Mouse (Mus musculus) hindbrain, embryonic 11.5 days (tissue): ENCODE data around the gene Ttll5. TPM values are rescaled to one million over a fixed set of nuclear protein-coding genes. Genes with fewer than 3 reads are reported as not detected.

Experiments
- ATAC-seq: fragments of 200-750 bp; cut with Nextera tagmentation; 2 replicates; pipeline ENCODE4 v1.8.0; 2017; ENCODE audit warnings: mild to moderate bottlenecking, moderate TSS enrichment, moderate library complexity; ENCODE audit not compliant: low FRiP score
- DNase-seq: peaks from one replicate; pipeline ENCODE4 v3.0.0-alpha.2; 2015; ENCODE audit warnings: low spot score
- H3K27ac ChIP-seq: fragments of 300-500 bp; sonication (generic); 2 replicates; pipeline ENCODE4 v1.5.1; 2014; ENCODE audit warnings: mild to moderate bottlenecking, low read depth, low read length
- H3K27me3 ChIP-seq: fragments of 300-500 bp; sonication (generic); 2 replicates; pipeline ENCODE4 v1.6.1; 2014; ENCODE audit warnings: mild to moderate bottlenecking, low read length, moderate library complexity, mixed read lengths; ENCODE audit not compliant: control insufficient read depth, insufficient read depth
- H3K36me3 ChIP-seq: fragments of 300-500 bp; sonication (generic); 2 replicates; pipeline ENCODE4 v1.6.1; 2014; ENCODE audit warnings: mild to moderate bottlenecking, low read length, moderate library complexity, mixed read lengths; ENCODE audit not compliant: control insufficient read depth, insufficient read depth
- H3K4me1 ChIP-seq: fragments of 300-500 bp; sonication (generic); replicated peaks from 2 replicates; pipeline ENCODE4 v1.6.1; 2014; ENCODE audit warnings: low read length, mixed read lengths; ENCODE audit not compliant: control insufficient read depth, insufficient read depth
- H3K4me2 ChIP-seq: fragments of 300-500 bp; sonication (generic); replicated peaks from 2 replicates; pipeline ENCODE4 v1.6.1; 2014; ENCODE audit warnings: mild to moderate bottlenecking, low read depth, low read length
- H3K4me3 ChIP-seq: fragments of 300-500 bp; sonication (generic); 2 replicates; pipeline ENCODE4 v1.5.1; 2014; ENCODE audit warnings: low read depth, low read length
- H3K9ac ChIP-seq: fragments of 300-500 bp; sonication (generic); 2 replicates; pipeline ENCODE4 v1.6.1; 2014; ENCODE audit warnings: low read depth, low read length
- H3K9me3 ChIP-seq: fragments of 300-500 bp; sonication (generic); 2 replicates; pipeline ENCODE4 v1.6.1; 2016; ENCODE audit warnings: low read length; ENCODE audit not compliant: control insufficient read depth
- WGBS: fragments of 180-500 bp; shearing (Covaris S2); extraction: QIAGEN DNeasy Blood & Tissue Kit; methylation state at CpG from one replicate; pipeline ENCODE4 v1.1.7; 2014; 5-methylcytosine and 5-hydroxymethylcytosine counted together
- polyA plus RNA-seq: library from polyadenylated mRNA; unstranded; fragments of >200 nt; fragmentation: Nextera tagmentation; extraction: Ambion mirVana; gene quantifications from 2 replicates; pipeline ENCODE4 v1.2.1, GENCODE M21; 2014

The Ttll5 gene
- polyA plus RNA-seq, 1 experiment from 2014 or later, result 25.6 TPM

DNA sequence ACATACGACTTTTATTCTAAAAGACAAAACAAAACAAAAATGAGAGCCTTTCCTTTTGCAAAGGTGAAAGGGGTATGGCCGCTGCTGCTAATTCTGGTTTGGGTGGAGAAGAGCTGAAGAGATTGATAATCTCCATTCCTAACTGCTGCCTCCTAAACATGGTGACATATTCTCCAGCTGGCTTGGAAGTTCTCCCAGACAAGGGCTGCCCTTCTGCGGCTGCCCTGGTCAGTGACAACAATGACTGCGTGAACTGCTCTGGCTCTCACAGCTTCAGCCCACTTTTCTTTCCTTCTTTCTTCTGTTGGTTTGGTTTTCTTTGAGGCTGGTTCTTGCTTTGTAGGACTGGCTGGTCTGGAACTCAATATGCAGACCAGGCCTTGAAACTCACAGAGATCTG lies 163.7 kb downstream of the Ttll5 start:
- Histone ChIP-seq H3K36me3 (no peaks in the 10 kb centered on the region), H3K4me2 (no peak overlapping the region), H3K9ac (no peak overlapping the region), H3K4me3 (no peak overlapping the region), H3K27ac (no peak overlapping the region), H3K27me3 (no peaks in the 10 kb centered on the region), H3K4me1 (no peaks in the 10 kb centered on the region), H3K9me3 (no peaks in the 10 kb centered on the region)
- WGBS, result 95% methylated on average over 4 of the region's 4 CpGs
- no peak for ATAC-seq
- no peak for DNase-seq

DNA sequence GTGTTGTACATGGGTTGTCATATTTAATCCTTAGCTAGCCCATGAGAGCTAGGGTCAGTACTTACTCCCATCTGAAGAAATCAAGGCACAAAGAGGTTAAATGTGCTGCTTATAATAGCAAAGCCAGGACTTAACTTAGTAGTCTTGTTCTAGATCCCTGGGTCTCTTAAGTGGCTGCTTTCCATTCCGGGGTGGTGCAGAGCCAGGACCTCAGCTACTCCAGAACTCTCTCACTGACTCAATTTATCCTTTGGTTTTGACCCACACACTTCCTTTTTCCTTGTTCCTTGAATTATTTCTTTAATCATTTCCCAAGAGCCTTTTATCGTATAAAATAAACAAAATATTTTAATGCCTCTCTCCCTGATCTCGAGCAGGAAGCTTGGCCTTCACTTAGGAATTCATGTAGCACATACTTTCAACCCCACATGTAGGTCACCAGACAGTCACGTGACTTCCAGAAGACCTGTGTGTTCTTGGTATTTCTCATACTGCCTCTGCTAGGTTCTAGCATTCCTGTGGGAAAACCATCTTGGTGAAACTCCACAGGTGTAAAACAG lies 164.4 kb downstream of the Ttll5 start:
- no peak overlapping the region for H3K27ac ChIP-seq
- no peak overlapping the region for H3K9ac ChIP-seq
- H3K4me2 ChIP-seq, result no peak overlapping the region
- no peak for ATAC-seq
- H3K4me1 ChIP-seq, result no peaks in the 10 kb centered on the region
- no peaks in the 10 kb centered on the region for H3K36me3 ChIP-seq
- DNase-seq, result no peak
- no peaks in the 10 kb centered on the region for H3K27me3 ChIP-seq
- no peak overlapping the region for H3K4me3 ChIP-seq
- H3K9me3 ChIP-seq, result no peaks in the 10 kb centered on the region
- 93% methylated on average over 4 of the region's 4 CpGs for WGBS

DNA sequence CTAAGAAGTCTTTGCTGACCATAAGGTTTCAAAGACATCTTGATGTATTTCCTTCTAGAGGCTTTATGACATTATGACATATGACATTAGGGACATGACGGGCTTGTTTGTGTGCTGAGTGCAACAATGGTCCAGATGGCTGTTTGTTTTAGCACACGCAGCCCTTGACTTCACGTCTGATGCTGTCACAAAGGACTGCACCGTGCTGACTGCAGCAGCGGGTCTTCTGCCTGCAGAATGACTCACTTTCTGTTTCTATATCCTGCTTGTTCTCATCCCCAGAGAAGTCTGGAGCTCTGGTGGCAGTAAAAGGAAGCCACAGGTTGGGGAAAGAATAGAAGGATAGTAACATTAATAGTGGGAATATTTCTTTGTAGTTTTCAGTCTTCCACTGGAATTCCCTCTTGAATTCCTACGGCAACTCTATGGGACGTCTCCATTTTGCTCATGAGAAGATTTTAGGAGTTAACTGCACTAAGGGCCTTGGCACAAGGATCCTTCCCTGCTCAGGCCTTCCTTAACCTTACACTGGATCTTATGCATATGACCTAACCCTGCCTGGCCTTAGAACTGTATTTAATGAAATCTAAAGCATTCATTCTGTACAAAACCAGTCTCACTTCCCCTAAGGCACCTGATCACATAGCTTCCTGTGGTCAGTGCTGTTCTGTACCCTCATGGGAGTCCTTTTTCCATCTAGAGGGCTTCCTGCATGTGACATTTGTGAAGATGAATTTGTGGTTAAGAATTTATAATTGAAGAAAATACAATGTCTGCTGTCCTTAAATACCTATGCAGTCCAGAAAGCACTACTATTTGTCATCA lies 167.8 kb downstream of the Ttll5 start:
- H3K4me3 ChIP-seq, result no peak overlapping the region
- no peaks in the 10 kb centered on the region for H3K4me1 ChIP-seq
- WGBS, result 61% methylated on average over 7 of the region's 7 CpGs
- no peaks in the 10 kb centered on the region for H3K36me3 ChIP-seq
- no peak overlapping the region for H3K9ac ChIP-seq
- ATAC-seq (no peak), DNase-seq (peak; percentile 6)
- H3K9me3 ChIP-seq, result no peaks in the 10 kb centered on the region
- H3K4me2 ChIP-seq, result no peak overlapping the region
- no peaks in the 10 kb centered on the region for H3K27me3 ChIP-seq
- no peak overlapping the region for H3K27ac ChIP-seq

DNA sequence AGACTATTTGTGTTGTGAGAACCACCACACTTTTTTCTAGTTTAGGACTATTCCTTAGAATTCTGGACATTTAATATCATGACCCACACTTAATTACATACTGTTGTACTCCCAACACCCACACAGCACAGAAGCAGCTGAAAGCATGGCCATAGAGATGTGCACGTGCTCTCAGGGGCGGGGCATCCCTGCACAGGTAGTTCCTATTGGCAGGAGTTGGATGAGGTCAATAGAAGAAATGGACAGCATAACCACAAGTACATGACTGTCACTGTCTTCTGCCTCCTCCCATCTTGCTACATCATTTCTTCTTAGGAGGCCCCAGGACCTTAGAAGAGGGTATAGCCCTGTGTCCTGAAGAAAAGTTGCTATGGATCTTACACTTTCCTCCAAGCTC lies 168.4 kb downstream of the Ttll5 start:
- Histone ChIP-seq H3K36me3 (no peaks in the 10 kb centered on the region), H3K27ac (no peak overlapping the region), H3K27me3 (no peaks in the 10 kb centered on the region), H3K4me3 (no peak overlapping the region), H3K4me1 (no peaks in the 10 kb centered on the region), H3K9me3 (no peaks in the 10 kb centered on the region), H3K9ac (no peak overlapping the region), H3K4me2 (no peak overlapping the region)
- 85% methylated on average over 2 of the region's 2 CpGs for WGBS
- ATAC-seq (no peak), DNase-seq (no peak)

DNA sequence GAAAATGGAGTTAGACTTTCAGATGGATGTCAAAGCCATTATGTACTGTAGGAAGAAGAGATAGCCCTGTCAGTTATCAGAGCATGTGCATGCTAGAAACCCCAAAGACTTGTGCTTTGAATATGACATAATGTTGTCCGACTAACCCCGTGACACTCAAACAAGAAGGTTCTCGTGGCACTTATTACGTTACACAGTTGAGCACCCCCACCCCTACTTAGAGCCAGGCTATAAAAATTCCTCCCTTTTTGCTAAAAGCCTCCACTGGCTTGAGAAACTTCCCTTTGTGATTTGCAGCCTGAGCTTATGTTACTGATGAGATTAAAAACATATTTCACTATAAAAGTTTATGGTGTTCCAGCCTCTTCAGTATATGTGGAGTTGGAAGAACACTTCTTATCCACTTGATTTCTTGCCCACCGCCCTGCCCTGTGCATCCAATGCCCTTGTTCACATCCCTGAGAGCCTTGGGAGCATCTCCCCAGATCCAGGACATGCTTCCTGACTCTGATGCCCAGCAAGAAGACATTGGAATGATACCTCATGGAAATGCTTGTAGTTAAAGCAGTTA lies 169.4 kb downstream of the Ttll5 start:
- Histone ChIP-seq H3K4me1 (no peaks in the 10 kb centered on the region), H3K9ac (no peak overlapping the region), H3K27ac (no peak overlapping the region), H3K4me2 (no peak overlapping the region), H3K4me3 (no peak overlapping the region), H3K36me3 (no peaks in the 10 kb centered on the region), H3K9me3 (no peaks in the 10 kb centered on the region), H3K27me3 (no peaks in the 10 kb centered on the region)
- 89% methylated on average over 5 of the region's 5 CpGs for WGBS
- ATAC-seq (no peak), DNase-seq (no peak)

DNA sequence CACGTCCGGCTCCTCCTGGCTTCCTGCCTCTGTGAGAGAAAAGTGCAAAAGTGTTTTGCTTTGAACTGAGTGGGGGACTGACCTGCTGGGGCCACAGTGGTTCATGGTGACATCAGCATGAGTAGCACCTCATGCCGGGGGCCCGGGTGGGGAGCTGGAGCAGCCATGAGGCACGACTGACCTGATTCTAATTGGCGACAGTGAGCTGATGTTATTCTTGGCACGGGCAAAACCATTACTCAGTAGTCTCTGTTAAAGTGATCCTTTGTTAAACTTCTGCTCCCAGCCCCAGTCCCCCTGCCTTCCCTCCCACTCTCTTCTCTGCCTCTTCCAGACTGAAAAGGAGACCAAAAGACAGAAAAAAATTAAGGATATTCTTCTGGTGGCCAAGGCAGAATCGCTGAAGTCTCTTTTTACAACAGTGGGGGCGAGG lies 176.2 kb downstream of the Ttll5 start:
- Histone ChIP-seq H3K4me2 (no peak overlapping the region), H3K4me1 (no peaks in the 10 kb centered on the region), H3K9ac (no peak overlapping the region), H3K9me3 (no peaks in the 10 kb centered on the region), H3K27ac (no peak overlapping the region), H3K27me3 (no peaks in the 10 kb centered on the region), H3K4me3 (no peak overlapping the region), H3K36me3 (no peaks in the 10 kb centered on the region)
- DNase-seq (peak; percentile 22), ATAC-seq (no peak)
- WGBS, result 48% methylated on average over 9 of the region's 9 CpGs

DNA sequence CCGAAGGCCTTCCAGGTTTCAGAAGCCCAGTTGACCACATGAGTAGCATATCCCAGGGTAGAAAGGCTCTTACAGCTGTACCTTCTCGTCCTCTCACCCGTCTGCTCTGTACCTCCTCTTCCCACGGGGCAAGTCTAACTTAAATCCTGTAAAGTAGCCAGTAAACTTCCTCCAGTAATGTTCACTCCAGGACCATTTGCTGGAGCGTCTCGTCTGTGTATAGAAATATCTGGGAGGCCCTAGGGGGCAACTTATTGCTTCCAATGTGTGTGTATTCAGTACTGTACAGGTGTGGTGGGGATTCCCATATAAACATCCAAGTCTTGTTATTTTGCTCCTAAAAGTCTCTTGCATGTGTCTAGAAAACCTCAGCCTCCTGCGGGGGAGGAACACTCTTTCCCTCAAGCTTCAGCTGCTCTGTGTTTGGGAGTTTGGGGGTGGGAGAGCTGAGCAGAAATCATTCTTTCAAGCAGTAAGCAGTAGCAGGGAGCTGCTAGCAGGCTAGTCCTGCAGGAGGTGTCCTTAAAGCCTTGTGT lies 176.7 kb downstream of the Ttll5 start:
- H3K36me3 ChIP-seq, result no peaks in the 10 kb centered on the region
- no peaks in the 10 kb centered on the region for H3K9me3 ChIP-seq
- no peak overlapping the region for H3K4me2 ChIP-seq
- H3K4me3 ChIP-seq, result no peak overlapping the region
- H3K27ac ChIP-seq, result no peak overlapping the region
- no peaks in the 10 kb centered on the region for H3K27me3 ChIP-seq
- no peak overlapping the region for H3K9ac ChIP-seq
- 66% methylated on average over 7 of the region's 7 CpGs for WGBS
- DNase-seq (no peak), ATAC-seq (no peak)
- no peaks in the 10 kb centered on the region for H3K4me1 ChIP-seq

DNA sequence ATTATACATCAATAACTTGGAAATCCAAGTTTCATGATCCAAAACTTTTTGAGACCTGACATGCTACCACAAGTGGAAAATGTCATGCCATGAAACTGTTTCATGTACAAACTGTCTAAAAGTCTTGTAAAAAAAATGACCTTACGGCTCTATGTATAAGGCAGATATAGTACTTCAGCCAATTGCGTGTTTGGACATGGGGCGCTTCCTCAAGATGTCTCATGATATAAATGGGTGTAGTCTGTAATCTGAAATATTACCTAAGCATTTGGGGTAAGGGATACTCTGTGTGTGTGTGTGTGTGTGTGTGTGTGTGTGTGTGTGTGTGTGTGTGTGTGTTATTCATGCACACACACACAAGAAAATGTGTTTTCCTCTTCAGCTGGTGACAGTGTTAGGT lies 180.2 kb downstream of the Ttll5 start:
- no peak overlapping the region for H3K4me2 ChIP-seq
- ATAC-seq, result no peak
- H3K9me3 ChIP-seq, result no peaks in the 10 kb centered on the region
- no peaks in the 10 kb centered on the region for H3K4me1 ChIP-seq
- H3K36me3 ChIP-seq, result no peaks in the 10 kb centered on the region
- WGBS, result 96% methylated on average over 3 of the region's 3 CpGs
- no peak overlapping the region for H3K27ac ChIP-seq
- no peaks in the 10 kb centered on the region for H3K27me3 ChIP-seq
- no peak overlapping the region for H3K4me3 ChIP-seq
- no peak for DNase-seq
- H3K9ac ChIP-seq, result no peak overlapping the region
